Mouse (Mus musculus) CH12F3 (cell line): Measurements from ENCODE around the gene Ccdc42.

Experiments
- in situ Hi-C: fragments of 300-500 bp; cut with MboI; formaldehyde crosslinking; loops from 2 replicates; pipeline ENCODE4 v1.14.3; 2020; ENCODE audit warnings: low sequenced_read_pairs

The Ccdc42 gene

DNA sequence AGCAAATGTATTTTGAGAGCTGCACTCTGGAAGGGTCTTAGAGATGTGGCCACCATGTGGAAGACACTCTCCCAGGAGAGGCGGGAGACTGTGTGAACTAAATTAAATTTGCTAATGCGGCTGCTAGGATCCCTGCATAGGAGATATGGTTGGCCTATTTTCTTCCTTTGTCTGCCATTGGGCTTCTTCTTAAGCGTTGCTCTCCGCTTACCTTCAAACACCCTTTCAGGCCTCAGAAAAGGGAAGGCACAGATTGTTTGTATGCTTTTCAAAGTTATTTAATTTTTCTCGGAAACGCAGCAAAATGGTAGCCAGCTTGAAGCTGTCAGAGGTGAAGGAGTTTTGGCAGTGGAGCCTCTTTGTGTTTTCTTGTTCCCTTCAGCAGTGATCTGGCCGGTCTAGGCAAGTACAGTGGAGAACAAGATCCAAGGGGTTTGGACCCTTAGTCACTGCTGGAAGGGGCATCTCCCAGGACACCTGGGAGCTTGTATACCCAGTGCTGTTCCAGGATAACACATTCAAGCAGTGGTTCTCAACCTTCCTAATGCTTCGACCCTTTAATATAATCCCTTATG, 2.8 kb upstream of the Ccdc42 start:
- in situ Hi-C loops = no loop called here

DNA sequence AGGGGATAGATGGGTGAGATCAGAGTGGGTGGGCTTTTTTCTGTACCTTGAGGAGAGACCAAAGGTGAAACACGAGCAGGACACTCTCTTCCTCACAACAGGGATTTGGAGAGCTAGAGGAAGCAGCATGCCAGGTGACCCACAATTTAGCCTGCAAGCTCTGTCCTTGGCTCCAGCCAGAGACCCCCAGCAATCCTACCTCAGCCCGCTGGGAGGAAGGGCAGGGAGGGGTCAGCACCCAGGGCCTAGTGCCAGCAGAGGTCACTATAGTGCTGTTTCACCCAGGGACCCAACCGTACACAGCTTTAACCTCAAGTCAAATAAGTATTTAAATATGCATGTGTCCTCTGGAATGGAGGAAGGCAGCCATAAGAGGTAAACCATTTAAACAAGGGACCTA, 931 bp upstream of the Ccdc42 start:
- in situ Hi-C loops = no loop called here

DNA sequence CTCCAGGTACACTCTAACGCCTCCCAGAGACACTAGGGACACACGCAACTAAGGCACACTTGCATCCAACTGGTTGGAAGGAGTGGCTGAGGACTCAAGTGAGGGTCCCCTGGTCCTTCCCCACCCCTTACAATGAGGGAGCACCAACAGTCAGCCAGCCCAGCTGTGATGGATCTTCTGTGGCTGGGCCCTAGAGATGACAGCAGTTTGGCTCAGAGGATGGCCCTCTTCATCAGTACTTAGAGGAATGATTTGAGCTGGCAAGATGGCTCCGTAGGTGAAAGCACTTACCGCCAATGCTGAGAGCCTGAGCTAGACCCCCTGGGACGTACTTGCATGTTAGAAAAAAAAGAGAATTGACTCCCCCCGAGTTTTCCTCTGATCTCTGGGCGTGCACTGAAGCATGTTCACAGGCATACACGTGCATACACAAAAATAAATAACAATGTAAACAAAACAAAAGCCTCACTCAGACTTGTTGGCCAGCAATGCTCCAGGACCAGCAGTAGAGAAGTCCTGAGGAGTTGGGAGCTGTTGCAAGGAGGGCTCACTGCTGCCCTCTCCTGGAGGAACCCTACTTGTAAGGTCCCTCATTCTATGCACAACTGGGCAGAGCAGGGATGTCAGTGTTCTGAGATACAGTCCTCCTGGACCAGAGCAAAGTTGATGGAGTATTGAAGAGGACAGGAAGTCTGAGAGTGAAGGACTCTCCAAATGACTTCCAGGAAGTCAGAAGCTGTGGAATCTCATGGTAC, 2.4 kb downstream of the Ccdc42 start:
- in situ Hi-C loops = no loop called here

DNA sequence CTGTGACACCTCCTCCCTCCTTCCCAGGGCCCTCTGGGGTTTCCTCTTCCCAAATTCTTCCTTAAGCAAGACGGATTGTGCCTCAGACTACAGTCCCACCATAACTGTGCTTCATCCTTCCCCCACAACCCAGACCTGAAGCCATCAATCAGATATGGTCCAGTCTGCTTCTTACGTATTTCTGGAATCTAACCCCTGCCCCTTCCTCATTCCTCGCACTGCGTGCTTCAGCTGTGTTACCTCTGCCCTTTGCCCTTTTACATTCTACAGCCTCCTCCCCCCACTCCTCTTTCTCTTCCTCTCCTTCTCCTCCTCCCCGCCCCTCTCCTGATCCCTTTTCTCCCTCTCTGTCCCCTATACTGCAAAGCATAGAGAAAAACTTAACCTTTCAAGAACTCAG, 4.9 kb downstream of the Ccdc42 start:
- in situ Hi-C loops = no loop called here

DNA sequence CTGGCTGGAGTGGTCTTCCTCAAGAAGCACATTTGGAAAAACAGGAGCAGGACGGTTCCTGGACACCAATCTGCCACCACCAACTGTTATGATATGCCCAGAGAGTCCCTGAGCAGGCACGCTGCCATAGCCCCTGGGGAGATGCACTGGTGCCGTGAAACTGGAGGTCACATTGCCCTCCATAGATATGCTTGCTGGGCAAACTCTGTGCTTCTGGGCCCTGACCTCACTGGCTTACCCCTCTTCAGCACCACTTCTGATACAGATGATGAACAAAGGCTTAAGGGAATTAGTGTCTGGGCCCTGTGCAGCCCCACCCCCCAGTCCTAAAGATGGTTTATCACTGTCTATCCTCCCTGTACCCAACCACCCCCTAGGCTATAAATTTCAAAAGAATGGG, 6.4 kb downstream of the Ccdc42 start:
- in situ Hi-C loops = no loop called here

DNA sequence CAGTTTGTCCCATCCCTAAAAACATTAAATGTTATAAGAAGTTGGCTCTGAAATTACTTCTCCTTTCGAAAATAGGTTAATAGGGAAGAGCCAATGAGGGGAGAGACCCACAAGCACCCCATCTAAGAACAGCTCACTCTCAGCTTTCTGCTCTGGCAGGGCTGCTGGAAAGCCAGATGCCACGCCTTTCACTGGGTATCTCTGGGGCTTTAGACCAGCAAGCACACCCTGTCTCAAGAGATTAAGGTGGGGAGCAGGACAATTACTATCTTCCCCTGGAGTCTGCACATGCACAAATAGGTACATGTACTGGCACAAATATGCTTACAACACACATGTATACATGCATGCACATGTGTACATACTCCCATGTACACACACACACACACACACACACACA, 11.1 kb downstream of the Ccdc42 start:
- in situ Hi-C loops = no loop called here

DNA sequence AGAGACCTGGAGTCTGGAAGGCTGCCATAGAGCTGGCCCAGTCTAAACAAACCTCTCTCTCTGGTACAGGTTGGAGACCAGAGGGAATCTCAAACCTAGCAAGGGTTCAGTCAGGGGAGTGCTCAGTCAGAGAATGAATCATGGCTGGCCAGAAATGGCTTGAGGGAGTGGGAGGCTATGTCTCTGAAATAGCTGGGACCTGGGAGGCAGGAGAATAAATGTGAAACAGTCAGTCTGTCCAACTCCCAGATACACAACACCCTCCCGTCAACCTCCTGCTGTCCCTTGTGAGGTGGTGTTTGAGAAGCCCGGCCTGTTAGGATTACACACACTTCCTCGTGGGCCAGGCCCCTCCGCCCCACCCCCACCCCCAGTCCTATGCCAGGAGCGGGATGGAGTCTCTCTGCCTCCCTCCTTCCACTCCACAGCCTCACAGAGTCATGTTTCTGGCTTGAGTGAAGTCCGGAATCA, 13.8 kb downstream of the Ccdc42 start:
- in situ Hi-C loops = no loop called here

DNA sequence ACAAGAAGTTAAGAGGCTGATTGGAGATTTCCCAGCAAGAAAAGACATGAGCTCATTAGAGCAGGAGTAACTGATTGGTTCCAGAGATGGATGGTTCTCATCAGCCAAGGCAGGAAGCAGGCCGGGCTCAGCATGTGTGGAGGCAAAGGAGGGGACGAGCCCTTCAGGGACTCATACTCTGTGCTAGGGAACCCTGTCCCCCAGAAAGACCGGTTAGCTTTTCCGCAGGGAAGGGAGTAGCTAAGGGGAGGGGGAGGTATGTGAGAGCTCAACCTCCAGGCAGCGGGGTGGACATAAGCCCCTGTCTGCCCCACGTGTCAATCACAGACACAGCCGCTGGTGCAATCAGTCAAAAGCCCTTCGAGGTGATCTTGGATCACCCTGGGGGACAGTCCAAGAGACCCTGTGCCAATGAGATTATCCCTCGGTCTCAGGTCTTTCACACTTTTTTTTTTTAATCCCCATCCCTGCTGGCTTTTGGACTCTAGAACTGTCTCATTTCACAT, 14.7 kb downstream of the Ccdc42 start:
- in situ Hi-C loops = no loop called here

DNA sequence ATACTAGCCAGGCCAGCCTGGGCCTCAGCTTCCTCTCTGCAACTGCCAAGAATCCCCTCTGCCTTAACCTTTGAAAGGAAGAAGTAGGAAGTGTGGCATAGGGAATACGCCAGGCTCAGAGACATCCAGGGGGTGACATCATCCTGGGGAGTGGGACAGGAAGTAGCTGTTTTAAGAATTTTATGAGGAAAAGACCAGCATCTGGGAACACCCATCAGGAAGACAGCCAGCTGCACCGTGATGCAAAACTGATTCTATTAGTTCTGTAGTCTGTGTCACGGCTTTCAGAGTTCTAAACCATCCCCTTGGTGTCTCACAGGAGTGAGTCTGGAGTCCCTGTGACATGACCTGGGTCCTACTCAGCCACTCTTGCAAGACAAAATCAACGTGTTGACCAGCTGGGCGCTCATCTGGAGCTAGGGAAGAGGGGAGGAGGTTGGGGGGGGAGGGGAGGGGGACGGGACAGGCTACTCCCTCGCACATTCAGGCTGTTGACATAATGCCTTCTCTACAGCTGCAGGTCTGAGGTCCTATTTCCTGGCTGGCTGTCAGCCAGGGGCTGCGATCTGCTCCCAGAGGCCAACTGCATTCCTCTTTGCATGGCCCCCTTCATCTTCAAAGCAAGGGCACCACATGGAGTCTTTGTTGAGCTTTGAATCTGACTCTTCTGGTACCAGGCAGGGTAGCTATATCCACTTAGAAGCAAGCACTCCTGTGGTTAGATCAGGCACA, 15.5 kb downstream of the Ccdc42 start:
- in situ Hi-C loops = no loop called here

DNA sequence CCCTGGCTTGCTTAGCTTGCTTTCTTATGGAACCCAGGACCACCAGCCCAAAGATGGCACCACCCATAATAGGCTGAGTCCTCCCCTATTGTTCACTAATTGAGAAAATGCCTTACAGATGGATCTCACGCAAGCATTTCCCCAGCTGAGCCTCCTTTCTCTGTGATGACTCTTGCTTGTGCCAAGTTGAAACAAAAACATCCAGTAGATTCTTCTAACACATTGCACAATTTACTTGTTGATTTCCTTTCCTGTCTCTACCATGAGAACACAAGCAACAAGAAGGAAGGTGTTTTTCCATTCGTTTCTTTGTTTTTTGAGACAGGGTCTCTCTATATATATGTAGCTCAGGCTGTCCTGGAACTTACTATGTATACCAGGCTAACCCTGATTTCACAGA, 20.2 kb downstream of the Ccdc42 start:
- in situ Hi-C loops = no loop called here

DNA sequence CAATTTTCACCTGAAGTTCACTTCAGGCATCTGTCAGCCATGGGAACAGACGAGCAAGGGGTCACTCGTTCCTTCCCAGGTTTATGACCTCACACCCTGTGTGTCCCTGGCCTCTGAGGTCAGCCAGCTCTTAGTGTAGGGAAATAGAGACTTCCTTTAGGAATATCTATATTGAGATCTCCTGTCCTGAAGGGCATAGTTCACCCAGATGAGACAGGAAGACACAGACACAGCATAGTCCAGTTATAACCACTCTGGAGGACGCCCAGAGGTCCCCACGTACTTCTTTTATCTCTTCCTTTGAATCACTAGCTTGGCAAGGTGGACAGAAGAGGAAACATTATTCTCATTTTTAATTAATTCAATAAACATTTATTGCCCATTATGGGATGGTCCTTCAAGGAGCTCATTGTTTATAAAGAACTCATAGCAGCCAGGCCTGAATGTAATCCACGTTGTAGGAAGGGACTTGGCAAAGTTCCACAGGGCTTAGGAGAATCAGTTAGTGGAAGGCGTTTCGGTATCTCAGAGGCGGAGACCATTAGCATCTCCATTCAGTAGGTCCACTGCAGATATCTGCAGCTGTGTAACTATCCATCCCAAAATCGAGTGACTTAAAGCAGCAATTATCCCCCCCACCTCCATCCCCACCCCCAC, 23.2 kb downstream of the Ccdc42 start:
- in situ Hi-C loops = no loop called here

DNA sequence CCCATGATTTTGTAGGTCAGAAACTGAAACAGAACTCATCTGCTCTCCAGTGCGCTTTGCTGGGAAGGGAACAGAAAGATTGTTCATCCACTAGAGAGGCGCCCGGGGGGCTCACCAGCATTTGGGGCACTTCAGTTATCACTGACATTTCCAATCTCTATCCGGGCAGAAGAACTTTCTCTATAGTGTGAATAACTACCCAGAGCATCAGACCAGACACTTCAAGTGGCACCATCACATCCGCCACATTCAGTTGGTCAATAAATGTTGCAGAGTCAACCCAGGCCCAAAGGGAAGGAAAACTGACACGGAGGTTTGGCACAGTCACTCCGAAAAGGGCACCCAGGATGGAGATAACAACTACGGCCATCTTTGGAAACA, 23.7 kb downstream of the Ccdc42 start:
- in situ Hi-C loops = no loop called here

DNA sequence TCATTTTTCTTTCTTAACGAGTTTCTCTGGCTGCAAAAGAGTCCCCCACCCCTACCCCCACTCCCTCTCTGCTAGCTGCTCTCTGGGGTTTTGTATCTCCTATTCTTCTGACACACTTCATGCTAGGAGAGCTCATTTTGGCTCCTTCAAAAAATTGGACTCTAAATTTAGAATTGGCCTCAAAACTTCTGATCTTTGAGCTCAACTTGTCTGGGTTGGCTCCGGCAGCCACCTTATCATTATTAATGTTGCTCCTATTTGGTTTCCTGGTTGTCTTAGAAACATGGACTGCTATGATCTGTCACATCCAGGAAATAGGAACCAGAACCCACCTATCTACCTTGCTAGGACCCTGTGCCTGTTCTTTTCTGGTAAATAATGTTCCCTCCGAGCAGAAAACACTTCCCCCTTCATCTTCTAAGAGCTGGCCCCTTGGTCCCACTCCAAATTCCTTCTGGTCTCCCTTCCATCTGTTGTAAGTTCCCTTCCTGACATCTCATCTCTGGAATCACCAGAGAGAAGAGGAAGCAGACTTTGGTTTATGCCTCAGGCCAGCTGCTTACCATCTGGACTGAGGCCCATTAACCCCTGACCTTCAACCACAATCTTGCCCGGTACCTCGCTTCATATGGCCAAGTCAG, 26.4 kb downstream of the Ccdc42 start:
- in situ Hi-C loops = no loop called here

DNA sequence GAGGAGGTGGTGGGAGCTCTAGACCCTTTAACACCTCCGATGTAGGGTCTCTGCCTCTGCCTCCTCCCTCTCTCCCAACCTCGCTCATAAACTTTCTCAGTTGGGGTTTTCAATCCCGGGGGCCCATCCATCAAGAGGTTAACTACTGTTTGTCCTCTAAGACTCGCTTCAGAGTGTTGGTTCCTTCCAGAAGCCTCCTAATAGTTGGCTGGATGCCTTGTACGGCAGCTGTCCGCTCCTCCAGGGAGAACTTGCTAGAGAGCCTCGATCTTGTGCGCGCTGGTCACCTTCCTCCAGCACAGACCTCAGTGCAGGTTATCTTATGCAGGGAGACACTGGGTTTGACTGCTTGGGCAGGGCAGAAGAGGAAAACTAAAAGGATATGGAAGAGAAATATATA, 35.9 kb downstream of the Ccdc42 start:
- in situ Hi-C loops = no loop called here

DNA sequence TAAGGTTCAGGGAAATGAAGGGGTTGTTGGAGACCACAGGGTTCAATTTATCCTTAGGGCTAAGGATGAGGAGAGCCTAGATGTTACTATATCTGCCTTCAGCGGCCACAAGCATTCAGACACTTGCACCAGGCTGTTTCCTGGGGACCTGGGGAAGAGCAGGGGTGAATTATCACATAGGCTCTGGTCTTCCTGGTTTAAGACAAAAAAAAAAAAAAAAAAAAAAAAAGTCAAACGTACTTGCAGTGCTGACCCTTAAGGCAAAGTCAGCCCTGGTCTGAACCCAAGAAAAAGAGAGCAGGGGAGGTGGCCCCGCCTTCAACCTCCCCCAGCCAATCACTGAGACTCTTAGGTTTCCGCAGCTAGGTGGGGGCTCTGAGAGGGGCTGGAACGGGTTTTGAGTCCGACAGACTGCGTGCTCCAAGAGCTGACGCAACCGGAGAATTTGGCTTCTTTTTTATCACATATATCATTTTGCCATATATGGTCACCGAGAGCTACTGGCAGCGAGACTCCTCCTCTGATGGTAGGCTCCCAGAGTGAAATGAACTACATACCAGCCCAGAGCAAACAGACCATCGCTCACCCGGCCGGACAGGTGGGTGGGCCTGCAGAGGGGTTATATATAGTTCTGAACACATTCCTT, 36.5 kb downstream of the Ccdc42 start:
- in situ Hi-C loops = no loop called here

DNA sequence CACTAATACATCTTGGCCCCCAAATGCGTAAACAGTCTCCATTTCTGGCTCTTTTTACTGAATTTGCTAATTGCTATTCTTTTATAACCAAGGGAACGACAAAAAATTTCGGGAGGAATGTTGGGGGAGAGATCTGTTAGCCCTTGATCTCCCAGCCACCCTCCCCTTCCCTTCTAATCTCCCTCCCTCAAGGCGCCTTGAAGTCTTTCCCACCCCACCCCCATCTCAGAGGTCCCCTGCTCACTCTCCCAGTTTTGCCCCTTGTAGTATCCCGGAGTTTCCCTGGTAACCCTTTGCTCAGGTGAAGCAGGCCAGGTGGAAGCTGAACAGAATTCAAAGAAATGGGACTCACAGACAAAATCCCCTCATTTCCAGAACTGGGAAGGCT, 37.0 kb downstream of the Ccdc42 start:
- in situ Hi-C loops = no loop called here

DNA sequence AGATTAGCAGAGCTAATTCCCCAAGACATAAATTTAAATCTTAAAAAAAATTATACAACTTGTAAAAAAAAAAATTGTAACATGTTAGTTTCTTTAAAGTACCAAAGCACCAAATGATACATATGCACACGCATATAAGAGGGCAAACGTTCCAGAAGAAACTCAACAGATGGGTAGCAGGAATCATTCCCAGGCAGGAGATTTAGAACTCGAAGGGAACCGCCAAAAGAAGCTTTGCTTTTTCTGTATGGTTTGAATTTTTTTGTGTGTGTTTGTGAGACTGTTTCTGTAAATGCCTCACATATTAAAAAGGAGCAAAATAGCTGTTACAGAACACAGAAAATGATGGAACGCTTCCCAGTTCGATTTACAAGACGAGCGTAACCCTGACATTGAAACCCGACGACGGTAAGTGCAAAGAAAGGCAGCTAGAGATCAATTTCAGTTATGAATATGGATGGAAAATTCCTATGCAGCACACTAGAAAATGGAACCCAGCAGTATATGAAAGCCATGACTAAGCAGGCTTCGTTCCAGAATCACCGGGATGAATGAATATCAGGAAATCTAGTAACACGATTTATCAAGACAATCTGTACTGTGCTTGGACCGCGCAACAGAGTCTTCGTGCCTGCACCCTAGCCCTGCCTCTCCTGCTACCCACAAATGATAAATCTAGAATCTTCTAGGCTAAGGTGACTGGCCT, 44.9 kb downstream of the Ccdc42 start:
- in situ Hi-C loops = no loop called here

DNA sequence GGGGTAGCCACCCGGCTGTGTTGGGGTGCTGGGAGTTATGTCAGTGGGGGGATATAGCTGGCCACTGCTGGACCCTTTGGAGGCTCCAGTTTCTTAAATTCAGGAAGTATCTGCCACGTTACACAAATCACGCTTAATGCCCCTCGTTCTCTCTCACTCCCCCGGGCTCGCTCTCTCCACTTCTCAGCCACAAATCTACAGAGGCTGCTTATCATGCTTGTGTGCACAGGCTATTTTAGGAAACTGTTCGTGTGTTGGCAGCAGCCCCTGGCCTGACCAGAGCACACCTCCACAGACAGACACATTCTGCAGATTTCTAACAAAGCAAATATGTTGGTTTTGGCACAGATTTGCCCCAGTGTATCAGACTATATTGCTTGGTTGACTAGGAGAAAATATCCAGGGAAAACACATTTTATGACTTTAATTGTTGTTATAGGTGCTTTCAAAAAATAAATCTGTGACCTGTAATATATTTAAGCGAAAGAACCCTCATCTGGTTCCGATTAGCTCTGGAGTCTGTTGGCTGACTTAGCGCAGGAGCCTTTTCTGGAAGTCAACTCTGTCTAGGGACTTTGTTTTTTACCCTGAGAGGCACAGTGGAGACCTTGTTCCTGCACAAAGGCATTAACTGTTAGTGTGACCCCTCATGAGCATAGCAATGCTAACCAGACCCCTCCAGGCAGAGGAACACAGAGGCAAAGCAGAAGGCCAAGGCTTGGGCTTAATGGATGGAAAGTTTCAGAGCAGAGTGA, 51.2 kb downstream of the Ccdc42 start:
- in situ Hi-C loops = no loop called here

DNA sequence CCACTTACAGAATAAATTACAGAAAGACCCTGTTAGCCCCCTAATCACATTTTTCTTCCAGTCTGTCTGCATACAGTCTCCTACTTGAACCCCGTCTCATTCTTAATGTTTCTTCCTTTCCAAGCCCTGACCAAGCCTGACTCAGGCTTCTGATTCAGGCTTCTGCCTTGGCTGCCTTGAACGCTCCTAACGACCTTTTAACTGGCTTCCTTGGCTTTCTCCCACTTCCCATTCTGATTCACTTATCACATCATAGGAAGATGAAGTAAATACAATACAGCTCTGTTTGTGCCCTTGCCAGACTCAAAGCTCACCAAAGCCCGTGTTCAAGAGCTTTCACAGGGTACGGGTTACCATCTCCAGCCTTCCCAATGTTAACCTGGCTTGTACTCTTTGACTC, 54.5 kb downstream of the Ccdc42 start:
- in situ Hi-C loops = no loop called here
